Mouse (Mus musculus) monocyte, adult 2 months (primary cell): ENCODE data around the gene Lcor.

Experiments
- DNase-seq, 2 experiments: peaks; one replicate each; pipeline ENCODE4 v3.0.0; 2022; ENCODE audit warnings: low spot score in 2 of 2, low read depth in 1 of 2

Lcor gene

DNA sequence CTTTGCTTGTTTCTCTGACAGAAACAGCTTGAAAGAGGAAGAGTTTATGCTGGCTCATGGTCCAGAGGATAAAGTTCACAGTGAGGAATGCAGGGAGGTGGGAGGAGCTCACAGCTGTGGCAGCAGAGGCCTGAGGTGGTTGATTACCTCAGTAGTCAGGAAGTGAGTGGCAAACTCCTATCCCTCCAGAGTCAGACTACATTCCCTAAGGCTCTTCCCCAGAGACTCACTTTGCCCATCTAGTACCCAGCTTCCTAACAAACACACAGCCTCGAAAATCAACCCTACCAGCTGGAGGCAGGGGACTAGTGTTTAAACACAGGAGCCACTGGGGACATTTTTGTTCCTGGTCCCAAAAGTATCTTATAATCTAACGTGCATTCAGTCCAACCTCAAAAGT is 7.5 kb upstream of the Lcor start:
- DNase-seq, result no peak

DNA sequence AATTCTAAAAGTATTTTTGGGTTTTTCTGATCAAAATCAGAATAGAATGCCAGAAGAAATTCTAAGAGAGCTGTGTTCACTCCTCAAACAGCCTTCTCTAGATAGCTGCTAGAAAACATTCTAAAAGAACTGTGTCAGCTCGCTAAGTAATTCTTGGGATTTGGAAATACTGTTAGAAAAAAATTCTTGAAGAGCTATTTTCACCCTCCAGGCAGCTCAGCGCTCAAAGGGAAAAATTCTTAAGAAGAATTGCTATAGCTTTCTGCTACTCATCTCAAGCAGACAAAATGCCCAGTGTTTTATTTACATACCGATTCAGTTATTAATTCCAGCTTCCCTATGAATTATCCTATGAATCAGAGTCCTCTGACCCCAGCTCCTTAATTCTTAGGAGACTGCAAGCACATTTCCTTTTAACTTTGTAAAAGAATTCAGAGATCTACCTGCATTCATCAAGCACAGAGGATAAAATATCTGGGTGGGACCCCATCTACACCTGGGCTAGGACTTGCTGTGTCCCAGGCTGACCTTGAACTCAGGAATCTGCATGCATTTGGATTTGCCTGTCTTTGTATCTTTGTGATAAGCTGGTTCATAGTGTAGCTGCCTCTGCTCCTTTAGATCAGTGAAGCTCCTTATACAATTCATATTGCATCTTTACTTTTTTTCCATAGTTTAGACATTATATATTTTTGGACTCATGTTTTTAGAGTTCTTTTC is 5.7 kb upstream of the Lcor start:
- no peak for DNase-seq

DNA sequence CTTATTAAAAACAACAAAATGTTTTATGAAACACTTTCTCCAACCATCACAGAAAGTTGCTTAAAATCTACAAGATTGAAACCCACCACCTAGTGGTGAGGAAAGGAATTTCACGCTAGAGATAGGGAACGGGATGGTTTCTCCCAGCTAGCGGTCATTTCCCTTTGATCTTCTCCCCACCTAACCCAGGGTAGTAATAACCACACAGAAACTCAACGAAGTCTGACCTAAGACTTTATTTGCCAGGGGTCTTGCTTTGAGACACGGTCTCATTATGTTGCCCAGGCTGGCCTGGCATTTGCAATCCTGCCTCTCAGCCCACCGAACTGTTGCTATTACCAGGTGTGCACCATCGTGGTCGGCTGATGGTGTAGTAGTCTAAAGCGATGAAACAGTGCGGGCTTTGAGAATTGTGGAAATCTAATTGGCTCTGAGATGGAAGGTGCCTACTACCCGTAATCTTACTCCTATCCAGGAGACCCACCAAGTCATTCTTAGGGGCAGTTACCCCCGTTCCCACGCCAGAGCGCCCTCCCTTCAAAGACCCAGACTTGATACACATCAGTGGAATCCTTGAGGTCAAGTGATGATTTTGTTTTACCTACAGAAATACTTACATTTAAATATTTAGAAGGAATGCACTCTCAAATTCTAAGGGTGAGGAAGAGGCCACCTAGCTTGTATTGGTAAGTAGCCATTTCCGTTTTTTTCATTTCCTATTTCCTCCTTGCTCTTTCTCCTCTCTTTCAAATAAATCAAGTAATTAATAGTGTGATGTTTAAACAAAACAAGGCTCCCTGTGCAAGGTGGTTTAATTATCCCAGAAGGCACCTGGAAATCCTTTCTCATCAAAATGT is 1.2 kb upstream of the Lcor start:
- DNase-seq, result no peak

DNA sequence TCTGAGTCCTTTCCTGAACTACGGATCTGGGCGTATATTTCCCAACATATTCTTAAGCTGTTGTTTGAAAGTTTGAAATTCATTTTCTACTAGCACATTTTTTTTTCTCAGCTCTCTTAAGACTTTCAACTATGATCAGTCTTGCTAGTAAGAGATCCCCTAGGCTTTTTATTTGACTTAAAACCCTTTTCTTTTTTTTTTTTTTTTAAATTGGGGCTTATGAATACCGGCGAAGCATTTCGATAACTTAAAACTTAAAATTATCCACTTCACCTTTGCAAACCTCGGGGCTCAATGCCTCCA is 599 bp upstream of the Lcor start:
- no peak for DNase-seq

DNA sequence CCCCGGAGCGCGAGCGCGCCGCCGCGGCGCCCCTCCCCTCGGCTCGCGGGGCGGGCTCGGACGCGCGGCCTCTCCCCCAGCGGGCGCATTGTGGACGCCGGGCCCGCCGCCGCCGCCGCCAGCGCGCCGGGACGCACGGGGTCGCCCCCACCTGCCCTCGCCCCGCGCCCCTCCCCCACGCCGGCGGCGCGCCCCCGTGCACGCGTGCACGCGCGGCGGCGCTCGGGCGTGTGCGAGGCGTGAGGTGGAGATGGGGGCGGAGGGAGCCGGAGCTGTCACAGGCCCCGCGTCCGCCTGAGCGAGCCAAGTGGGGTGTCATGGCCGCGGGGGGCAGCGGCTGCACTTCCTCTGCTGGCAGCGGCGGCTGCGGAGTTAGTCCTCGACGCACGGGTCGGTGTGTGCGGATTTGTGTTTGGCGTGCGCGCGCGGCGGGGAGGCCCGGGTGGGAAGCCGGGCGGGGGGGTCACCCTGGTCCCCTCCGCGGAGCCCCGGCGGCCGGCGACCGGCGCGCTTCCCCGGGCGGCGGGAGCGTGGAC is 540 bp downstream of the Lcor start:
- DNase-seq, result peak in 1 of 2 experiments; percentile 54

DNA sequence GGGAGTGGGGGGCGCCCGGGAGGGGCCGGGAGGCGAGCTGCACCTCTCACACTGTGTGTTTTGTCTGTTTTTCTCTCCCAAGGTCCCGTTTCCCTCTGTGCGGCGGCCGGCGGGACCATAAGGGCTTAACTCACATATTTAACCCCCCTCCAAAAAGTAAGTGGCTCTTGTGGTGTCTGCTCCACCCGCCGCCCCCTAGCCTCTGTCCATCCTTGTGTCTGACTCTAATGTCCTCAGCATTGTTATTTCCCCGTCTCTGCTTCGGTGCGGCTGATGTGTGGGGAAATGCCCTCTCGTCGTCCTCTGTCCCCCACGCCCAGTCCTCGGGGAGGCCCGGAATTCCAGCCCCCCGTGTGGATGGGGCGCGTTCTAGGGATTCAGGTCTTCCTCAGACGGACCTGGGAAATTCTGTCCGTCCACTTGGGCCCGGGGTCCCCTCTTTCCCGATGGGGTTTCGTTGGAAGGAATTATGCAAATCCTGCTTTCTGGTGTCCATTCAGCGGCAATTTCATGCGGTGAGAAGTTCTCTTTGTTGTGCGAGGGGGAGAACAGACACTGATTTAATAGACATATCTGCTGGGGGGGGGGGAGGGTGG is 1.1 kb downstream of the Lcor start:
- peak in 1 of 2 experiments; percentile 14 for DNase-seq

DNA sequence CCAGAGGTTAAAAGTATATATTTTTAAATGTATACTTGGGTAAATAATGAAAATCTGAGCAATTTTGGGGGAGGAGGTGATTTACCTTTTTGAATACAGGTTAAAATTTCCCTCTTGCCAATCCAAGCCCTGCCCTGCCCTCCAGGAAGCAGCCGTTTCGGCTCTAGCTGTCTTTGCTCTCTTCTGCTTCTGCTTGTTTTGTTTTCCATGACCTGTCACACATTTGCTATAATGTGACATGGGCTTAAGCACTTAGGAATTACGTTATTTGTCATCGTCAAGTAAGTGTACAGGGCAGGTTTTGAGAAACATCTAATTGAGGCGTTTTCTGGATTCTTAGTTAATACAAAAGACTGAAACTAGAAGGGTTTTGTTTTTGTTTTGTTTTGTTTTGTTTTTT is 1.9 kb downstream of the Lcor start:
- DNase-seq, result no peak

DNA sequence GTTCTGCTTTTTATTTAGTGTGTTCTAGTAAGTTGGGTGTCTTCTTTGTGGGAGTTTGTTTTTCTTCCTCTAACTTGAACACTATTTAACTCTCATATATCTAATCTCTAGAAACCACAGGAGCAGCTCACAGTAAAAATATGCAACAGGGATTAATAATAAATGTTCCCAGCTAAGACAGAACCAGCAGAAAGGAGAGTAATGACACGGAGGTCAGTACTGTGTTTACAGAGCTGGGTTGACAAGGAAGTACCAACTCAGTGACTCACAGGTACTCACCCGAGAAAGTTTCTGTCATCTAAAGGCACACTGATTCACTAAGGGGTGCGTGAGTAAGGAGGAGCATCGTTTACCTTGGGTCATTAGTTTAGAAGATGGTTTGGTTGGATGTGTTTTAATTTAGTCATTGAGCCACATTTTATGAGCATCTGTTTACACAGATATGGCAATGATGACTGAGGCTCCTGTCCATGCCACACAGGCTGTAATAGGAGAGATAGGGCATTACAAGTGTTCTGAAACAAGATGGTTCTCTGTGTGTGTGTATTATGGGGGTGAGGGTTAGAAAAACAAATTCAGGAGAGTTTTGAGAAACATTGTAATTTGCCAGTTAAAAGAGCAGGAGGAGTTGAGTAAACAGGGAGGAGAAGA is 13.1 kb downstream of the Lcor start:
- no peak for DNase-seq

DNA sequence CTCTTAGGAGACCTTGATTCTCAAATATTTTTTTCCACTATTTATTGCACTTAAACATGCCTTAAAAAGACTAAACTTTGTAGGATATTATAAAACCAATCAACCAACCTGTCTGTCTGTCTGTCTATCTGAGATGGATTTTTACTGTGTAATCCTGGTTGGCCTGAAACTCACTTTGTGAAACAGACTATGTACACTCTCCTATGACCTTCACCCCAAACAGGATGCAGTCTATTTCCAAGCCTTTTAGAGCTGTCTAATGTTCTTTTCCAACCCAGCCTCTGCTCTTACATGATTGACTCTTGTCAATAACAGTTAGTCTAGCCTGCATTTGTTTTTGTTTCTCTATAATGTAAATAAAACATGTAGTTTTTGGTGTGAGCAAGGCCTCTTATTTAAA is 13.6 kb downstream of the Lcor start:
- no peak for DNase-seq

DNA sequence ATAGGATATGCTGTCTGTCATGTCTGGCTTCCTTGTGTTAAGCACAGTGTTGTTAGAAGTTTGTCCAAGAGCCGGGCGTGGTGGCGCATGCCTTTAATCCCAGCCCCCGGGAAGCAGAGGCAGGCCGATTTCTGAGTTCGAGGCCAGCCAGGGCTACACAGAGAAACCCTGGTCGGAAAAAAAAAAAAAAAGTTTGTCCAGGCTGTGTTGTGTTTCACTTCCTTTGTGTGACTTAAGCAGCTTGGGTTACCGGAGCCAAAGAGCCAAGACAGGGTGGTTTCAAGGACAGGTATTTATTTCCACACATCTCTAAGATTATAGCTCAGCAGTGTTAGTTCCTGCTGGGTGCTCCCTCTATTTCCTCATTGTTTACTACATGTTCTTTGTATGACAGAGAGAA is 25.4 kb downstream of the Lcor start:
- no peak for DNase-seq

DNA sequence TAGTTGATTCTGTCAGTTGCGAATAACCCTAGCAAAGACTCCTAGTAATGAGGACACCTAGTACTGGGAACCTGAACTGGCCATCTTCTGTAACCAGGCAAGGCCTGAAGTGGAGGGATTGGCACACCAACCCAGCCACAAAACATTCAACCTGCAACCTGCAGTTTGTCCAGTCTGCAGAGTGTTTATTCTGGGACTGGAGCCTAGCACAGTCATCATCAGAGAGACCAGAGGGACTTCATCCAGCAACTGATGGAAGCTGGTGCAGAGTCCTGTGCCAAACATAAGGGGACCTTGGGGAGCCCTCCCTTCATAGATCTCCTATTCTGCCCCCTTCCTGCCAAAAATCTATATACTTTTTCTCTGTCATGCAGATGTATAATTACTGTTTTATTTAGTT is 32.4 kb downstream of the Lcor start:
- no peak for DNase-seq

DNA sequence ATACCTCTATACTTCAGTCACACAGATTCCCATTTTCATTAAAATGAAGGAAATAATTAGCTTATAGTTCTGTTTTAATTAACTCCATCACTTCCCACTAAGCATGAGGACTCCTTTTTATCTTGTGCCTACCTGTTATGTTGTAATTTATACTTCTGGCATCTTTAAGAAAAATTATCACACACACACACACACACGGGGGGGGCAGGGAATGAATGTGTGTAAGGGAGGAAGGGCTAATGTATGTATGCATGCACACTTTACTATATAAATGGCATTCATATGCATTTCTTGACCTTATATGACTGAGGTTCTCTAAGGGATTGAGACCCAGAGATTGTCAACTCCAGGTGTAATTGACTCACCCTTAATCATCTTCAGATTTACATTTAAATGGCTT is 33.1 kb downstream of the Lcor start:
- no peak for DNase-seq

DNA sequence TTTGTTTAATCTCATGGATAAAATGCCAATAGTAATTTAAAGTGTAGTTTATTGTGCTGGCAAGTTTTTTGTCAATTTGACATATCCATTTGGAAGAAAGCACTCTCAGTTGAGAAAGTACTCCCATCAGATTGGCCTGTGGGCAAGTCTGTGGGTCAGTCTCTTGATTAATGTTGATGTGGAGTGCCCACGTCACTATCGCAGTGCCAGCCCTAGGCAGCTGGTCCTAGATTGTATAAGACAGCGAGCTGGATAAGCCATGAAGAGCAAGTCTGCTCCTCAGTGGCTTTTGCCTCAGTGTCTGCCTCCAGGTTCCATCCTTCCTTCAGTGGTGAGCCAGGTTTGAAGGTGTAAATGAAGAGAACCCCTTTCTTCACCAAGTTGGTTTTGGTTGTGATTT is 34.6 kb downstream of the Lcor start:
- no peak for DNase-seq

DNA sequence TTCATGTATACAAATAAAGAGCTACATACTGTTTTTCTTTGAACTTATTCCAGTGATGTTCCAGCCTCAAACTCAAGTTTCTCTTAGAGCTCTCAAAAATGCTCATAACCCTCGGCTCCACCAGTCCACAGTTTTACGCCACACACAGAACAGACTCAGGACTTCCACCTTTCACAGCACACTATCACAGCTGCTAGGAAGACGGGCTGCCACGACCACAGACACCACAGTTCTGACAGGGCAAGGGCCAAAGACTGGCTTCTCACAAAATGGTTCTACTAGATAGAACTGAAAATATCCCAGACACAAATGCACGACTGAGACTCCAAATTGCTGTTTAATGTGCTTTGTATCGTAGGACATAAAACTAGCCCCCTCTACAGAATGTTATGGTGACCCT is 36.7 kb downstream of the Lcor start:
- DNase-seq, result no peak

DNA sequence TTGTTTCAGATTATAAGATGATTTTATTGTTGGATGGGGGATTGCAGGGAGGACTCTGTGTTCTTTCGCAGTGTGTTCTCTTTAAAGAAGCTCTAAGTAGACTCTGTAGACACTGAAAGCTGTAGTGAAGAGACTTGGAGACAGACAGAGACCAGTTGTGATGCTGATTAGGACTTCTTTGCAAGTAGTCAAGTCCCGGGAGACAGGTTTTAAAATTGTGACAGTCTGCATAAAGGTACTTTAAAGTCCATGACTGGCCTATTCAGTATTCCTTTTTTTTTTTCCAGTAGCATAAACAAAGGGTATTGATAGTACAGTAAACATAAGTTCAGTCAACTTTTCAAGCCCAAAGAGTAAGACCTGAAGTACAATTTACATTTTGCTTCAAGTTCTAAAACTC is 39.8 kb downstream of the Lcor start:
- DNase-seq, result no peak

DNA sequence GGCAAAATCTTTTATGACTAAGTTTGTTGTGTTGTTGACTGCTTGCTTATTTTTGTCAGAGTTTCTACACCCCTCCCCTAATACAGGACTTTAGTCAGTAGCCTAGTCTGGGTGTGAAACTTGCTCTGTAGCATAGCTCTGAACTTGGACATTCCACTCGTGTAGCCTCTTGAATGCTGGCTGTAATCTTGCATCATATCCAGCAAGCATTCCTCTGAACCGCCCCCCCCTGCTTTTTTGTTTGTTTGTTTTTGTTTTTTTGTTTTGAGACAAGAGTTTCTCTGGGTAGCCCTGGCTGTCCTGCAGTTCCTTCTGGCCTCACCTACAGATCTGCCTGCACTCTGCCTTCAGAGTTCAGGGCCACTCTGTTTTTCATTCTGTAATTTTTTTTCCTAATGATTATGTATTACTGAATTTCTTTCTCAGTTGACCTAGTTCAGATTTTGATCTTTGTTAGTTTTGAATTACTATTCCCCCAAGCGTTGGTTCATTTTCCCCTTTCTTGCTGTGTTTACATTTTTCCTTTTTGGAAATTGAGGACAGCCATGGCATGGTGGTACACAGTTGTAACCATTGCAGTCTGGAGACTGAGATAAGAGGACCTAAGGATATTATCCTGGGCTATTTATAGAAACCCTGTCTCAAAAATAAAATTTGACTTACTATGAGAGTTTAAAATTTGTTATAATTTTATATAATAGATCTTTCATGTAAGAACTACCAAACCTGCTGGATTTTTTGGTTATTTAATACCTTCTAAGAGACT is 41.5 kb downstream of the Lcor start:
- DNase-seq, result no peak

DNA sequence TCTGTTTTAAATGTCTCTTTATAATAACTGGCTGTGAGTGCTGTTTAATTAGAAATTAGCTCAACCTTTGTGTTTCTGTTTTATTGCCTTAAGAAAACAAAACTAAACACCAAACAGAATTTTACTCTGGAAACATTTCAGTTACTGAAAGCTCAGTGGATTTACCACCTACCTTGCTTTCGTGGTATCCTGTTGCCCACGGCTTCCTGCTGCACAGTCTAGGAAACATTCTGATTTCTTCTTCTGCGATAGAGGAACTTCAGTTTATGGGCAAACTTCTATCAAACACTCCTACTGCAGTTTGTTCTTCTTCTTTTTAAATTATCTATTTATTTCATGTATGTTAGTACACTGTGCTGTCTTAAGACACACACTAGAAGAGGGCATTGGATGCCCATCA is 46.7 kb downstream of the Lcor start:
- no peak for DNase-seq

DNA sequence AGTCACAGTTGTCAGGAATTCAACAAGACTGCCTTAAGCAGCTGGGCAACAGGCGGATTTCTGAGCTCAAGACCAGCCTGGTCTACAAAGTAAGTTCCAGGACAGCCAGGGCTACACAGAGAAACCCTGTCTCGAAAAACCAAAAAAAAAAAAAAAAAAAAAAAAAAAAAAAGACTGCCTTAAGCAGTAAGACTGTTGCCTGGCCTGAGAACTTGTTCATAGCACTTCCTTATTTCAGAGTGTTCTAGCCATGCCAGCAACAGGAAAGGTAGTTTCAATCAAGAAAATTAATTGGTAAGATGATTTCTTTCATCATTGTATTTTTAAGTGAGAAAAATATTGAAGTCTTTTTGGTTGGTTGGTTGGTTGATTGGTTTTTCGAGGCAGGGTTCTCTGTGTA is 51.6 kb downstream of the Lcor start:
- DNase-seq, result no peak

DNA sequence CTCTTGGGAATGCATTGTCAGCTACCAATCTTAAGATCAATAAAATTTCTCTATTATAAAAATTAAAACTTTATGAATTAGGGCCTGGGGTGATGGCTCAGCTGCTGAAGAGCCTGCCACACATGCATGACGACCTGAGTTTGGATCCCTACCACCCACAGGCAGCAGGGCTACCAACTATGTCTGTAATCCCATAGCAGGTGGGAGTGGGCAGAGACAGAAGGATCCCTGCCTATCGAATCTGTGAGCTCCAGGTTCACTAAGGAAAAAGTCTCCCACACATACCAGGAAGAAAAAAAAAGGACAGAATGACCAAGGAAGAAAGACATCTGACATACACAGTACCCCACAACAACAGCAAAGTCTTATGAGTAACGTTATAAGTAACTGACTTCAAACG is 74.5 kb downstream of the Lcor start:
- no peak for DNase-seq

DNA sequence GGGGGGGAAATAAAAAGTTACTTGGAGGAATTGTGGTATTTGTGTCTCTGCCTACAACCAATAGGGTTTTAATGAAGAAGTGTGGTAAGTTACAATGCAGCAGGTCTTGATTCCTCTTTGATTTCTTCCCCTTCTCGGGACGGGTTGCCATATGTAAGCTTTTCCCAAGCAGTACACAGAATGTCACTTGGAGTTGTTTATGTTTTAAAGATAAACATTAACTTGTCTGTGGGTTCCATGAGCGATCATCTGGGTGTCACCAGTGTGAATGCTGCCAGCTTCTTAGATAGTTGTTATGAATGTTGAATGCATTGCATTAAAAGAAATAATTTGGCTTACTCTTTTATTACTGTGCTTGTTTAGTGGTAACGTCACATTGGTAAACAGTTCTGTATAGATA is 75.1 kb downstream of the Lcor start:
- no peak for DNase-seq

DNA sequence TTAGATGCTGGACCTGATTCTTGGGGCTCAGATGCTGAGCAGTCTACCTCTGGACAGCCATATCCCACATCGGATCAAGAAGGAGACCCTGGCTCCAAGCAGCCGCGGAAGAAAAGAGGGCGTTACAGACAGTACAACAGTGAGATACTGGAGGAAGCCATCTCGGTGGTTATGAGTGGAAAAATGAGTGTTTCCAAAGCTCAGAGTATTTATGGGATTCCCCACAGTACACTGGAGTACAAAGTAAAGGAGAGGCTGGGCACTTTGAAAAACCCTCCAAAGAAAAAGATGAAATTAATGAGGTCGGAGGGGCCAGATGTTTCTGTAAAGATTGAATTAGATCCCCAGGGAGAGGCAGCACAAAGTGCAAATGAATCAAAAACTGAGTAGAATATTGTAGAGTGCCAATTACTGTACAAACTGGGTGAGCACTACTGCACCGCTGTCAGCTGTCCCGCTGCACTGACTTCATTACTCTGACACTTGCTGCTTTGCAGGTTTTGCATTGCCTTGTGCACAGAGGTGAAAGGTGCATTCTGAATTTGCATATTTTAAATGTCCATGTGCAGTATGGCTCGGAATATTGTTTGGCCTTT is 76.6 kb downstream of the Lcor start:
- no peak for DNase-seq
